Comparison of ENCODE assay signal across 18 mouse cellular contexts in genomic region chr10:105399316-105399715, GRCm38 (mm10).
DNase-seq lines count a peak whose midpoint lies in the region; ATAC-seq and TF ChIP-seq lines count a peak whose summit lies in the region.
"Had no signal": no experiment of that assay in that cellular context is flagged by ENCODE, and none has a peak within 500 bp of the region (broad histone marks: within the 10 kb centered on the region; RNA-seq: fewer than 3 reads in every experiment).

No protein-coding gene starts in this region.

- DNase-seq in intestine, embryonic 14.5 days (ENCODE audit: low spot score) = no peak
- peak; percentile 63 for DNase-seq in brain, adult 2 months (ENCODE audit: low read depth, low spot score)
- DNase-seq in forebrain, embryonic 11.5 days (ENCODE audit: low spot score) = no peak
- DNase-seq: adrenal gland, postnatal 36 days; cerebellum, adult 11 months; gastrocnemius, adult 2 months; layer of hippocampus, postnatal 36 days had no signal

- 0 out of 2 replicates have a peak, but pooled peaks have one; percentile 60 for ATAC-seq in intestine, embryonic 14.5 days (replicated peaks; ENCODE audit: low FRiP score, low TSS enrichment, low read depth)
- no peak for ATAC-seq in intestine, postnatal 0 days
- ATAC-seq in megakaryocyte, adult 5-6 weeks (ENCODE audit: poor library complexity, severe bottlenecking) = no peak
- peak; percentile 69; the same call in 1 of the 2 replicates for ATAC-seq in stomach, embryonic 16.5 days (ENCODE audit: insufficient read depth, low FRiP score)
- no peak for ATAC-seq in forebrain, embryonic 11.5 days (replicated peaks; ENCODE audit: low FRiP score)

- no peak overlapping the region for H3K27ac ChIP-seq in intestine, embryonic 14.5 days (ENCODE audit: low read depth)
- H3K27ac ChIP-seq in intestine, postnatal 0 days (ENCODE audit: low read depth, low read length) = no peak overlapping the region
- H3K27ac ChIP-seq in stomach, embryonic 16.5 days (ENCODE audit: low read length) = no peak overlapping the region; the same call in 1 of the 2 replicates
- no peak overlapping the region for H3K27ac ChIP-seq in forebrain, embryonic 11.5 days (ENCODE audit: low read depth, low read length)
- H3K27ac ChIP-seq: gastrocnemius, adult 2 months; heart, embryonic 10.5 days; hindbrain, embryonic 13.5 days; kidney, embryonic 15.5 days; limb, embryonic 13.5 days; macrophage had no signal

- H3K36me3 ChIP-seq in intestine, embryonic 14.5 days (ENCODE audit: control insufficient read depth, insufficient read depth, low read length) = no peaks in the 10 kb centered on the region
- H3K36me3 ChIP-seq in intestine, postnatal 0 days (ENCODE audit: control insufficient read depth, insufficient read depth) = no peaks in the 10 kb centered on the region
- no peaks in the 10 kb centered on the region for H3K36me3 ChIP-seq in megakaryocyte, embryonic 14.5 days (replicated peaks; ENCODE audit: low read length)
- no peaks in the 10 kb centered on the region for H3K36me3 ChIP-seq in stomach, embryonic 16.5 days (ENCODE audit: control insufficient read depth, insufficient read depth, low read length)
- H3K36me3 ChIP-seq in forebrain, embryonic 11.5 days (ENCODE audit: control insufficient read depth, insufficient read depth, low read length) = no peaks in the 10 kb centered on the region
- H3K36me3 ChIP-seq: heart, embryonic 10.5 days; hindbrain, embryonic 13.5 days; kidney, embryonic 15.5 days; limb, embryonic 13.5 days had no signal

- TF ChIP-seq CTCF in intestine, postnatal 0 days (IDR thresholded peaks at IDR 0.05; ENCODE audit: low read depth) = no peak; the same call in 1 of the 2 replicates

- WGBS in intestine, embryonic 14.5 days = 35% methylated on average over 5 of the region's 5 CpGs
- 27% methylated on average over 5 of the region's 5 CpGs for WGBS in intestine, postnatal 0 days
- 39% methylated on average over 5 of the region's 5 CpGs for WGBS in stomach, embryonic 16.5 days
- WGBS in forebrain, embryonic 11.5 days = 41% methylated on average over 5 of the region's 5 CpGs

- H3K4me1 ChIP-seq in intestine, embryonic 14.5 days (replicated peaks; ENCODE audit: control insufficient read depth, insufficient read depth, low read length) = no peaks in the 10 kb centered on the region
- no peaks in the 10 kb centered on the region for H3K4me1 ChIP-seq in intestine, postnatal 0 days (replicated peaks; ENCODE audit: control insufficient read depth, insufficient read depth, low read length)
- peaks cover 11% of the 10 kb centered on the region for H3K4me1 ChIP-seq in megakaryocyte, embryonic 14.5 days
- no peaks in the 10 kb centered on the region for H3K4me1 ChIP-seq in stomach, embryonic 16.5 days (ENCODE audit: control insufficient read depth, insufficient read depth, low read length)
- no peaks in the 10 kb centered on the region; the same call in 1 of the 2 replicates for H3K4me1 ChIP-seq in forebrain, embryonic 11.5 days (replicated peaks; ENCODE audit: control insufficient read depth, insufficient read depth, low read length)
- H3K4me1 ChIP-seq: heart, embryonic 10.5 days; kidney, embryonic 15.5 days; limb, embryonic 13.5 days had no signal

- H3K9me3 ChIP-seq in intestine, embryonic 14.5 days (ENCODE audit: control insufficient read depth, low read length) = no peaks in the 10 kb centered on the region
- H3K9me3 ChIP-seq in intestine, postnatal 0 days (ENCODE audit: control insufficient read depth) = no peaks in the 10 kb centered on the region
- peaks cover 5% of the 10 kb centered on the region; the same call in 1 of the 2 replicates for H3K9me3 ChIP-seq in megakaryocyte, embryonic 14.5 days
- no peaks in the 10 kb centered on the region for H3K9me3 ChIP-seq in stomach, embryonic 16.5 days (replicated peaks; ENCODE audit: control insufficient read depth, low read length)
- no peaks in the 10 kb centered on the region; the same call in 1 of the 2 replicates for H3K9me3 ChIP-seq in forebrain, embryonic 11.5 days (ENCODE audit: control insufficient read depth, low read length)
- H3K9me3 ChIP-seq: heart, embryonic 10.5 days; hindbrain, embryonic 13.5 days; kidney, embryonic 15.5 days; limb, embryonic 13.5 days had no signal

- no peak overlapping the region for H3K4me2 ChIP-seq in intestine, embryonic 14.5 days (ENCODE audit: low read length)
- no peak overlapping the region for H3K4me2 ChIP-seq in intestine, postnatal 0 days (replicated peaks; ENCODE audit: low read depth)
- no peak overlapping the region for H3K4me2 ChIP-seq in stomach, embryonic 16.5 days (ENCODE audit: low read depth, low read length)
- no peak overlapping the region for H3K4me2 ChIP-seq in forebrain, embryonic 11.5 days (ENCODE audit: low read depth, low read length, severe bottlenecking)
- H3K4me2 ChIP-seq: hindbrain, embryonic 13.5 days; kidney, embryonic 15.5 days; limb, embryonic 13.5 days had no signal

- H3K9ac ChIP-seq in intestine, embryonic 14.5 days (ENCODE audit: low read length) = no peak overlapping the region
- no peak overlapping the region for H3K9ac ChIP-seq in intestine, postnatal 0 days (ENCODE audit: low read depth, low read length)
- H3K9ac ChIP-seq in stomach, embryonic 16.5 days (ENCODE audit: low read length) = no peak overlapping the region
- no peak overlapping the region for H3K9ac ChIP-seq in forebrain, embryonic 11.5 days (ENCODE audit: low read length)
- H3K9ac ChIP-seq: hindbrain, embryonic 13.5 days; kidney, embryonic 15.5 days; limb, embryonic 13.5 days had no signal

- H3K4me3 ChIP-seq in intestine, embryonic 14.5 days (ENCODE audit: low read depth, low read length) = no peak overlapping the region
- no peak overlapping the region for H3K4me3 ChIP-seq in intestine, postnatal 0 days (ENCODE audit: low read depth, low read length)
- peak overlapping the region; percentile 46 for H3K4me3 ChIP-seq in megakaryocyte, embryonic 14.5 days (replicated peaks)
- H3K4me3 ChIP-seq in stomach, embryonic 16.5 days (replicated peaks; ENCODE audit: low read length) = no peak overlapping the region
- H3K4me3 ChIP-seq in forebrain, embryonic 11.5 days (ENCODE audit: low read depth, low read length) = no peak overlapping the region
- H3K4me3 ChIP-seq: erythroblast, embryonic 14.5 days; gastrocnemius, adult 2 months; heart, embryonic 10.5 days; hindbrain, embryonic 13.5 days; kidney, embryonic 15.5 days; limb, embryonic 13.5 days had no signal

- H3K27me3 ChIP-seq in intestine, embryonic 14.5 days (replicated peaks; ENCODE audit: control insufficient read depth, insufficient read depth, low read length) = no peaks in the 10 kb centered on the region
- H3K27me3 ChIP-seq in intestine, postnatal 0 days (replicated peaks; ENCODE audit: control insufficient read depth, insufficient read depth, low read length) = no peaks in the 10 kb centered on the region
- H3K27me3 ChIP-seq in megakaryocyte, embryonic 14.5 days (replicated peaks) = no peaks in the 10 kb centered on the region
- no peaks in the 10 kb centered on the region for H3K27me3 ChIP-seq in stomach, embryonic 16.5 days (ENCODE audit: control insufficient read depth, insufficient read depth, low read length)
- no peaks in the 10 kb centered on the region for H3K27me3 ChIP-seq in forebrain, embryonic 11.5 days (ENCODE audit: control insufficient read depth, insufficient read depth, low read length)
- H3K27me3 ChIP-seq: CH12.LX; hindbrain, embryonic 13.5 days; kidney, embryonic 15.5 days; limb, embryonic 13.5 days had no signal

Comparison
In these comparisons a context has a peak if more than half of its experiments do, and no peak if none do; other contexts are left out.
1. ATAC-seq: peak in intestine, embryonic 14.5 days (single experiment) and stomach, embryonic 16.5 days (single experiment); none in intestine, postnatal 0 days (single experiment), megakaryocyte, adult 5-6 weeks (single experiment) and forebrain, embryonic 11.5 days (single experiment).